Mouse (Mus musculus) erythroblast, embryonic 14.5 days (primary cell): ENCODE measurements around the gene Sox5.

Experiments used
- GATA1 ChIP-seq: IDR thresholded peaks from 2 replicates; pipeline ENCODE4 v1.6.1; 2012; ENCODE audit warnings: low read length, inconsistent platforms, mixed read lengths
- TAL1 ChIP-seq: IDR thresholded peaks from 3 replicates; pipeline ENCODE4 v1.6.1; 2012; ENCODE audit warnings: low read length, inconsistent platforms, mixed read lengths

DNA sequence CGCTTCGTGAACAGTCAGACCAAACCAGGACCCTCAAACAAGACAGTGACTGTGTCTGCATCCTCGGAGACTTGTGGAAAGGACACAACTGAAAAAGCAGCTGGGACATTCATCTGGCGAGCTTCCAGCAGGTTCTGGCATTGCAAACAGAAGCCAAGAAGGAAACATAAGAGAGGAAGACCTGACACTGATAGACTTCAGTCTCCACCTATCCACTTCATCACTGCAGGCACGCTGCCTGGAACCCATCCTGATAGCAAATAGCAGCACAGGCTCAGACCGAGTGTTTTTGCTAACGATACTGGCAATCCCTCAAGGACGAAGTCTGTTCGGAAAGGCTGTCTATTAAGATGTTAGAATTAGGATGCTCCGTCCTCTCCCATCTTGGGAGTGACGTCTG, 438.4 kb downstream of the Sox5 start:
- TF ChIP-seq GATA1: no peak
- TF ChIP-seq TAL1: no peak
